Mouse (Mus musculus) Muller cell, postnatal 12 days (primary cell): Measurements from ENCODE around the gene Rho.
A peak's percentile ranks its signal among the peaks of the same experiment; 100 is the strongest.

Experiments
- DNase-seq: peaks from one replicate; pipeline ENCODE4 v3.0.0-alpha.2; 2015; ENCODE audit errors: inconsistent ontology term

Rho gene

GRCm38 (mm10) chr6:115956418-115956921 lies 24.9 kb downstream of the Rho start:
- DNase-seq: no peak

DNA sequence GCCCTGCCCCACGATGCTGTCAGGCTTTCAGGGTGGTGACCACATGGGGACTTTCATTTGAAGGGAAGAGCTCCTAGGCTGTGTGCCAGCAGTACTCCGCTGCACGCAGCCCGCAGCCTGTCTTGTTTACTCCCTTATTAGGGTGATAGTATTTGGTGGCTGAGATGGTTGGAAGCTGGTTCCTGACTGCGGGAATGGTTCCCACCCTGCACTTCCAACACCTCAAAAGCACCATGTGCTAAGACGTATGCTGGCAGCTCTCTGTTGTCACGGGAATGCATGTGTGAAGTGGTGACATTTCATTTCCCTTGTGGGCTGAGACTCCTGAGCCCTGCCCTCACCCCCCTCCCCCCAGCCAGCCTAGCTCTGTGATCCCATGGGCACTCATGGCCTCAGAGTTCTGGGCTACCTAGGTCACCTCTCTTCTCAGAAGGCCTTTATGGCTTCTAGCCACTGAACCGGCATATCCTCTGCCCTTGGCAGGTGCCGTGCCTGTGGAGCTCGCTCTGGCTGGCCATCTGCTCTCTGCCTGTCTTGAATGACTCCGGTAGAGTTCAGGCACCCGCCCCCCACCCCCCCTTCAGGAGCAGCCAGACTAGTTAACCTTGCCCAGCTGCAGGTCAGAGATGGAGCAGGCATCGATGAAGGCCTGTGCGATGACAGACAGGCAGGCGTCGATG lies 25.5 kb downstream of the Rho start:
- peak; percentile 69 for DNase-seq

GRCm38 (mm10) chr6:115957681-115958080 lies 26.1 kb downstream of the Rho start:
- no peak for DNase-seq

DNA sequence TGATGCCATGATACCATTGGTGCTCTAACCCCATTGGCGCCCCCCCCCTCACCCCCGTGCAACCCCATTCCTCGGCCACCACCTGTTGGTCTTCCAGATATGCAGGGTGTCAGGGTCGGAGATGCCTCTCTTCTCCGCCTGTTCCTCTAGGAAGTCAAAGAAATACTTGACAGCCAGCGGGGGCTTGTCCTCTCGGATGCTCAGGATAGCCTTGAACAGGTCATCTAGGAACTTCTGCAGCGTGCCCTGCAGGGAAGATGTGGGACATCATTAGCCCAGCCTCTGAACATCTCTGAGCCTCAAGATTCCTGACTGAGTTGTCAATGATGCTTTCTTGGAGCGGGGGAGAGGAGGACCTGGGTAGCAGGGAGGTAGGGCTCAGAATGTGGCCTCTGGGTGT lies 26.9 kb downstream of the Rho start:
- no peak for DNase-seq

GRCm38 (mm10) chr6:115959151-115959691 lies 27.7 kb downstream of the Rho start:
- DNase-seq: no peak

DNA sequence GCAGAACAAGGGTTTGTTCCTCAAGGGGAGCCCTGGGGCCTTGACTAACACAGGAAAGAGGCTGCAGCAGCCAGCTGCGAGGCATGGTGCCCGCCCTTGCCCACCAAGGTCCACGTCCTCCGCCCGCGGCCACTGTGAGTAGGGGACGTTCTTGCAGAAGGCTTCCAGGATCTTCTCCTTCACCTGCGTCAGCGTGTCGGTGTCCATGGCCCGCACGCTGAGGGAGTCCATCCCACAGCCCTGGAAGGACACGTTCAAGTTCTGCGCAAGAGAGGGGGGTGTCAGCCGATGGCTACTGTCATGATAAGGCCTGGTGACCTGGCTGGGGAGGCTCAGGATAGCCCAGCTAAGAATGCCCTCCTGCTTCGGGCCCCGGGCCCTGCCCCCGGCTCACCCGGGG lies 28.8 kb downstream of the Rho start:
- DNase-seq: no peak

DNA sequence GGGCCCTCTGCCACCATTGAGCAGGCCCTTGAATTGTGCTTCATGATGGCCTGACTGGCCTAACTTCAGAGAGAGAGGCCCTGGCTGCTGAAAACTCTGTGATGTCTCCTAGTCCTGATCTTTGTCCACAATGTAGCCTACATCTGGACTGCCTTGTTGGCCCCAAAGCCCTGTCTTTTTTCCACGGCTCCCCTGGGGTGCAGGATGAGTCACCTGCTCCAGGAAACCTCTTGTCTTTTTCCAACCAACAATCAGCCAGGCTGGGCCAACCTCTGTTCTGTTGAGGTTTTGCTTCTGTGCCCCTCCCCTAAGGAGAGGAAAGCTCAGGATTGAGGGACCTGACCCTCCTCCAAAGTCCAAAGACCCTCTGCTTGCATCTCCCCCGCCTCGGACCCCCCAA lies 30.2 kb downstream of the Rho start:
- DNase-seq: peak; percentile 62

GRCm38 (mm10) chr6:115962439-115963085 lies 31.0 kb downstream of the Rho start:
- DNase-seq: no peak

DNA sequence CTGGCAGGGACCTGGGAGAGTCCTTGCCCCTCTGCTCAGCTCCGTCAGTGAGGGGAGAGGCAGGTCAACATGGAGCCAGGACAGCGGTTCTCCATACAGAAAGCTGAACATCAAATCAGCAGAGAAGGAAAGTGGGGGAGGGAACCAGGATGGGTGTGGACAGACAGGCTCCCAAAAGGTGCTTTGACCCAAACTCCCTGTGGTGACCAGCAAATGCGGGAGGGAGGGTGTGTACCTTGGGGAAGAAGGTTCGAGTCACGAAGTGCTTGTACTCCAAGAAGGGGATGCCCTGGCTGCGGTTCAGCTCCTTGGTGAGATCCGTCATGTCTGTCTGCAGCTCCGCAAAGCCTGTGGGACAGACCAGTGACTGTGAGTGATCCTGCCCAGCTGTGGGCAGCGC lies 32.1 kb downstream of the Rho start:
- DNase-seq: no peak

DNA sequence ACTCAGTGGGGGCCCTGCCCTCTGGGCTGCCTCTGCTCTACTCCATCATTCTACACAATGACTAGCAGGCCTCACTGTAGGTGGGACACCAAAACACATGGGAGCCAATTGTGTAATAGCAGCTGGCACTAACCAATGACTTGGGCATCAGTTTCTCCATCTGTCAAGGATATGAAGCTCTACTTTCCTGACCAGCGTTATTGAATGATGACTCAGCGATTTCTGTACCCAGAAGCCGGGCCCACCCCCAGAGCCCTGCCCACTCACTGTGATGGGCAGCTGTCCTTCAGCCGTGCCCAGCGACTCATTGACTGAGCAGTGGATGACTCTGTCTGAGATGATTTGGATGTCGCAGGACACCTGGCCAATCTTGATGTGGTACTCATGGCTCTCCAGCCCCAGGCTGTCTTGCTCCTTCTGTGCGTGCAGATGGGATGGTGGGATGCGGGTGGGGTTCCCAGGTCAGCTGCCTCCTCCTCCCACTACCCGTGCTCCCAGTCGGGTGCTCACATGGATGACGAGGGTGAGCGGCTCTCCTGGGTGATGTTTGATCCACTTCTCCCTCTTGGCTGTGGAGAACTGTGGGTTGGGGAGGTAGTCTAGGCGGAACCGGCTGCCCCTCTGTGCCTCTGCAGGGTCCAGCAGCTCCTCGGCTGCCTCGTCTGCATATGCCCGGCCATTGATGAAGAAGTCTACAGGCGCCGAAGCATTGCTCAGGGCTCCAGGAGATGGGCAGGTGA lies 34.8 kb downstream of the Rho start:
- DNase-seq: no peak

DNA sequence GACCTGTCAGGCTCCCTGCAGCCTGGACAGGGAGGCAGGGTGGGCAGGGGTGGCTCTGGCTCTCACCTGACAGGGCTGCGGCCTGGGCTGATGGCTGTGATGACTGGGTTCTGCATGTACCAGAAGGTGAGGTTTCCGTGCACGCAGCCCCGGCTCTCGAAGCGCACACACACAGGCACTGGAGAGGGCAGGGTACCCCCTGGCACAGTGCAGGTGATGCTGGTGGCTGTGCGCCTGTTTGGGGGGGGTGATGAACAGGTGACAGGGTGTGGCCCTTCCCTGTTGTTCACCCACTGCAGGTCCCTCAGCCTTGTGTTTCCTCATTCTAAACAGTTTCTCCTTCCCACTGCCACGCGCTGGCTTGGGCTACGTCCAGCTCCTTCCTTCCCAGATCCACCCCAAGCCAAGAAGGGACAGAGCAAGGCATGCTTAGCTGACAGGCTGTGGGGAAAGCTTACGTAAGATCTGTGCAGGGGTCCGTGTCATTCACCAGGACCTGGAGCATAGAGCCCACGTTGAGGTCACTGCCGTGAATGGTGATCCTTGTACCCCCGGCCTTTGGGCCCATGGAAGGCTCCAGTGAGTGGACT lies 35.8 kb downstream of the Rho start:
- DNase-seq: no peak

GRCm38 (mm10) chr6:115968086-115968485 lies 36.5 kb downstream of the Rho start:
- DNase-seq: no peak

- DNase-seq: no peak
These were observed 37.2 kb downstream of the Rho start for GRCm38 (mm10) chr6:115968700-115969099.

GRCm38 (mm10) chr6:115969103-115969502 lies 37.6 kb downstream of the Rho start:
- DNase-seq: no peak

DNA sequence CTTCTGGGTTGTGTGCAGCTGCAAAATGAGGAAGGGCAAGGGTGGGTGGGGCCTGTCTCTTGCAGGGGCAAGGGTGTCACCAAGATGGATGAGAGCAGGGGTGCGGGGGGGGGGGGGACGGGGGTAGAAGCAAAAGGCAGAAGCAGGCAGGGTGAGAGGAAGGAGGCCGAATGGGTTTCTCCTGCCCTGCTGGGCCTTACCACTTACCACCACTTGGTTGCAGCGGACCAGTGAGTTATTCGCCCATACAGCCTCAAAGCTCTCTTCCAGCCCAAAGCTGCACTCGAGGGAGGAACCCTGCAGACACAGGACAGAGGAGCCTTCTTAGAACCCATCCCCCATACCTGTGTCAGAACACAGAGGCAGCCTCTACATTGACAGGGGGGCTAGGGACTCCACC lies 38.4 kb downstream of the Rho start:
- DNase-seq: no peak

DNA sequence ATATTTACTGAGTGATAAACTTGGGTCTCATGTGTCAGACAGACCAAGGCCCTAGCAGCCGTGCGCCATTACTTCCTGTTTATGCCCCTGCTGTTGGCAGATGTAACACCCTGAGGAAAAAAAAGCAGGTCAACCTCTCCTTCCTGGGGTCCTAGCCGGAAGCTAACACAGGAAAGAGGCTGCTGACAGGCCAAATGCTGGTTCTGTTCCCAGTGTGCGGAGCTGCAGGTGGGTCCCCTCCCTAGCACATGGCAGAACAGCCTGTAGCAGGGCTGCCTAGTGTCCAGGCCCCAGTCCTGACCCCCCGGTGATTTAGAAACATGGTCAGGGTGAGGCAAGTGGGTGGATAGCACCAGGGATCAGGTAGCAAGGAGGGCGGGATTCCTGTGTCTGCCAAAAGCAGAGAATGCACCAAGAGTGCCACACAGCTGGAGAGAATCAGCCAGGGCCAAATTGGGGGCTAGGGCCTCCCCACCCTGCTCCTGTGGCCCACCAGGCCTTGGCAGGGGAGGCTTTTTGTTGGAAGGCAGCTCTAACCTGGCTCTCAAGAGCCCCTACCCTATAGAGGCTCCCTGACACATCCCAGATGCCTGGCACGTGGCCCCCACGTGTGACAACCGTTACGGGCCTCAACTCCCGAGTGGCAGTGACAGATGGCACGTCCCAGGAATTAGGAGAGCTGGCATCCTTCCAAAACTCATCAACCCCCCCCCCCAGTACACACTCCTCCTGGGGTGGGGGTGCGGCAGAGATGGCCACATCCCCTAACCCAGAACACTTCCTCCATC lies 39.9 kb downstream of the Rho start:
- DNase-seq: no peak

GRCm38 (mm10) chr6:115972083-115972764 lies 40.7 kb downstream of the Rho start:
- DNase-seq: no peak

DNA sequence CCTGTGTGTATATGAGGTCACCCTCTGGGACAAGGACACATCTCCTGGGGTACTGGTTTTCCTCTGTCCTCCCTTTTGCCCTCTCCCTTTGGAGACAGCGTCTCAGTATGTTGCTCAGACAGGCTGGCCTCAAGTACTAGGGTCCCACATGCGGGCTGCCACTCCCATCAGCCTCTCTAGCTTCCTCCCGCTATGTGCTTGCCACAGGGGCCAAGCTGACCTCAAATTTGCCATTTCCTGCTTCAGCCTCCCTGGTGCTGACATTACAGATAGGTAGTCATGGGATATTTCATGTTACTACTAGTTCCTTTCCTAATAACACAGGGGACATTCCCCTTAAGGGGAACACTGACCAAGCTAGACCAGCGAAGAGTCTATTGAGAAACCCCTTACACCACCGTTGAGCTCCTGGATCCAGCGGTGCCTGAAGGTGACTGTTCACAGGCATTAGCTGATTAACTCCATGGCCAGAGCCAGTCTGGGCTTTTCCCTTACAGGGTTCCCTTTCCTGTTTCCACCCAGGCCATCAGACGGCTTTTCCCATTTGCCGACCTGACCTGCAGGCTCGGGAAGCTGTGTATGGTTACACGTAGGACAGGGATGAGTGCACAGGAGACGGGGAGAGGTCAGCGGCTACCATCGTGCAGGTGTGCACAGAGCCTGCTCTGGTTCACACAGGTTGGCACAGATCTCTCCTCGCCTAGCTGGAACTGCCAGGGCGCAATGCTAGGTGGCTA lies 41.8 kb downstream of the Rho start:
- DNase-seq: no peak

GRCm38 (mm10) chr6:115973881-115974662 lies 42.5 kb downstream of the Rho start:
- DNase-seq: peak; percentile 89
